Mouse (Mus musculus) lung, postnatal 10 days (tissue): ENCODE results near the gene 4930402F06Rik.

Experiments used
- DNase-seq: peaks from one replicate; pipeline ENCODE4 v3.0.0; 2021

4930402F06Rik gene

DNA sequence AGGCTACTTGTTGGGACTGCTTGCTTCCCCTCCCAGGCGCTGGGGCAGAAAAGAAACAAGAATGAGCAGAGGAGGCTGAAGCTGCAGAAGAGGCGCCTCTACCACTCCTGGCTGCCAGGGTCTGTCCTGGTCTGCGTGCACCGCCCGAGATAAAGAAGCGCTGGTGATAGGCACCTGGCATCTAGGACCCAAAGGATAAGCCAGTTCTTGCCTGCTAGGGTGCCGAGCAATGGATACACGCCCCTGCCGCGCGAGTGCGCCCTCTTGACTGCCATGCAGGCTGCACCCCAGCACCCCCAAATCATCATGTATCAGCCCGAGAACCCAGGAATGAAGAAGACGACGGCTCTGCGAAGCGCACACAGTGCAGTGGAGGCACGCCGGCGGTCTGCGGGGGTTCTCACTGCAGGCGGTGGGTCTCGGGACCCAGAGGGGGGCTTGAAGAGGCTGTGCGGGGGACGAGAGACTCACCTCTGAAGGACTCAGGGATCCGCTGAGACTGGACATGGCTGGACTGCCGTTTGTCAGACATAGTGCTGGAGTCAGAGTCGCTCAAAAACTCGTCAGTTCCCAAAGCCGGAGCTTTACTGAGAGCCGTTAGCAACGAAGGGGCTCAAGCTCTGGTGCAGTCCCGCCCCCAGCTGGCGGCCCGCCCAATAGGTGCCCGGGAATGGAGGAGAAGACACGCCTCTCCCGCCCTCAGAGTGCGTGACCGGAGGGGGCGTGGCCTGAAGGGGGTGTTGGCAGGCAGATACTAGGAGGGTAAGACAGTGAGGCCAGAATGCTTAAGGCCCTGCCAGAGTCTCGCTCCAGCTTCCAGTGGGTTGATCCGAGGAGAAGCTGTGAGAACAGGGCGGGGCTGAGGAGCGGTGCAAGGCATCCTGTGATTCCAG lies 60.3 kb downstream of the 4930402F06Rik start, which contains the start of gene Stom:
Gene Stom (minus strand): TSS at position 589 of the 893 bp plus-strand sequence.
- DNase-seq: peak; percentile 100

DNA sequence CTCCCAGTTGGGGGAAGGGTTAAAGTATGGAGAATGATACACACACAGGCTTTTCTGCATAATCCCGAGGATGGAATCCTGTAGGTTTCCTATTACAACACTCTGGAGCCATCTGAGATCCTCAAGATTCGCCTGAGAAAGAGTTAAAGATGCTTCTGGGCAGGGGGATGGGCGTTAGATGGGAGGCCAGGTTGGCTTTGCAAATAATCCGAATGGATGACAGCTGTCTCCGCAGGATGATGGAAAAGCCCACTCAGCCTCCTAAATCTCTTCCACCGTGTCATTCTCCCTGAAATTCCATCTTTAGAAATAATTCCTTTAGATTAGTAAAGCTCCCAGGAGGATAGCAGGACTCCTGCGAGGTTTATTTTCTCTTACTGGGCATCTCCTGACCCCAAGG lies 61.4 kb downstream of the 4930402F06Rik start:
- DNase-seq: no peak

DNA sequence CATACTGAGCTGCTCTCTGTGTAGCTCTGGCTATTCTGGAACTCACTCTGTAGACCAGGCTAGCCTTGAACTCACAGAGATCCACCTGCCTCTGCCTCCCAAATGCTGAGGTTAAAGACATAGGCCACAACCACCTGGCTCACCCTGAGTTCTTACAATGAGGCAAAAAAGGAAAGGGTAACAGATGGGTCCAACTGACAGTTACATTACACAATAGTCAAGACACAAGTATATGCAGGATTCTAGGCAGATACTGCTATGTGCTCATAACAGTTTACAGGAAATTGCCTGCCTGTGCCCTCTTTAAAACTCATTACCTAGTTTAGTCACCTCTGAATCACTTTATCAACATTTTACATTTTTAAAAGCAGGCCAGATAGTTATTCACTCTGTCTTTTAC lies 63.3 kb downstream of the 4930402F06Rik start:
- no peak for DNase-seq

DNA sequence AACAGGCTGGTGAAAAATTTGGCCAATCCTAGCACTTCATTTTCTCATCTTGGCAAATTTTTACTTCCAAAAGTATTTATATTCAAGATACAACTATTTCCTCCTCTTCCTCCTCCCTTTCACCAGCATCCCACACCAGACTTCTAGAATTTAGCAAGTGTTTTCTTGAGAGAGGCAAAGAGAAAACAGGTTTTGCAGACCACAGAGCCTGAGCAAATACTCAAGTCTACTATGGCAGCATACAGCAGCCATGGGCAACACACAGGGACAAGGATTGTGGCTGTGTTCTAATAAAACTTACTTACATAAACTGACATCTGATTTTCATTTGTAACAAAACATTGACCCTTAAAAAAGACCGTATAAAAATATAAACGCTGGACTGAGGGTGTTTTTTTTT lies 65.8 kb downstream of the 4930402F06Rik start:
- DNase-seq: no peak

DNA sequence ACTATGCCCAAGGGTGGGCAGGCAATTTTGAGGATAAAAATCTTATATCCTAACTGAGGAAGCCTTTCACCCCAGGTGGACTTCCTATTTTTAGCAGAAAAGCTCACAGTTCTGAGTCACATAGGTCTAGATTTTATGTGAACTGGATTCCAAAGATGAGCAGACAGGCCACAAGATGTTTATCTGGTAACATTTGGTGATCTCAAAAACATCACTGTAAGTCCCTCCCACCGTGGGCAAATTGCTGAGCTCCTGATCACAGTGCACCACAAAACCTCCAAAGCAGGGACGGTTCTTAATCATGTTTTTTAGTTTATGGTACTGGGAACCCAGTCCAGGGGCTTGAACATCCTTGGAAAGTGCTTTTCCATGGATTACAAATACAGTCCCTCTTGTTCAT lies 67.9 kb downstream of the 4930402F06Rik start:
- DNase-seq: no peak

DNA sequence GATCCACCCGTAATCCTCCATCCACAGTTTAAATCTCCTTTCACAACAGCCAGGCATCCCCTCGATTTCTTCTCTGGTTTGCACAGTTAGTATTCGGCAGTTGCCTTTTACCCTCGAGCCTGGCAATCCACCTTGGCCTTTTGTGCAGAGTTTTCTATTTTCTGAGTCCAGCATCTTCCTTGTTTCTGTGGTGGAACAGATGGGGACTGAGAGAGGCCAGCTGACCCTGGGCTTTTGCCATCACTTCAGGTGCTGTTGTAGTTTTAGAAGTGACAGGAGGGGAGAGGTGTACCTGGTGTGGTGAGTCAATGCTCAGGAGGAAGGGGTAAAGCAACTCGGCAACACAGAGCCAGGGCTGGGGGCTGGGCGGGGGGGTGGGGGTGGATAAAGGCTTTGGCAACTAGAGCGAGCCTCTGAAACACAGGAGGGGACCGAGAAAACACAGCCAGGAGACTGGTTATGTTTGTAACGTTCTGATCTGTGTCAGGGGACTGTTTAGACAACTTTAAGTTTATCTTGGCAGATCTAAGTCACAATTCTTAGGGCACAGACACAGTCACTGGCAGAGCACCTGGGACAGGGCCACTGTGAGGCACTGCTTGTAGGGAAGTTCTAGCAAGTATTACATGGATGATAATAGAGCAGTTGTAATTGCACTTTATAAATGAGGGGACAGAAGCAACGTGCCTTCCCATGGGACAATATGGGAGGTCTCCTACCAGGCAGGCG lies 68.7 kb downstream of the 4930402F06Rik start:
- DNase-seq: no peak

DNA sequence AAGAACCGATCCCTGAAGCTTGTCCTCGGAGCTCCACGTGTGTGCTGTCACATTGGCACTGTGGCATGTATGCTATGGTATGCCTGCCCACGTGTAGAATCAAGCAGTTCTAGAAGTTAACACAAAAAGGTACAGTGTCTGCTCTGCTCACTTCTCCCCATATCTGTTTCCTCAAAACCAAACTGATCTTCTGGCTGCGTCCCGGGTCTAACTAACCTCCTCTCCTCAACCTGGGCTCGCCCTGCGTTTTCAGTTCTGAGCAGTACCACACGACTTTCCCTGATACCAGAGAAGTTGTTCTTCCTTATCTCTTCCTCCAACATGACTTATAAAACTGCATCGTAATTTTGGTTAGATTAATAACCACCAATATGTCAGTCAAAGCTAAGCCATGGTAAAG lies 69.4 kb downstream of the 4930402F06Rik start:
- no peak for DNase-seq

DNA sequence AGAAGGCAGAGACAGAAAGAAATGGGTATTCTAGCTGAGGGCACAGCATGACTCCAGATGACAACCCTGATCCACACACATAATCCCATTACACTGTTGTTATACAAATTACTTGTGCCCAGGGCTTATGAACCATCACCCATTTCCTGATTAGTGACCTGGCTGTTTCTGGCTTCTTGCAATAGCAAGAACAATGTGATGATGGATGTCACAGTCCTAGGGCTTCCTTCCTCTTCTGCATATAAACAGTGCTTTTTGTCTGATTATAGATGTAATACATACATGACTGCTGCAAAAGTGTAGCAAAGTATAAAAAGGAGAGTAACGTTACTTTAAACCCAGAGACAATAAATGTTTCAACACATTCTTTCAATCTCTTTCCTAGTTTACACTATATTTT lies 70.0 kb downstream of the 4930402F06Rik start:
- peak; percentile 33 for DNase-seq

DNA sequence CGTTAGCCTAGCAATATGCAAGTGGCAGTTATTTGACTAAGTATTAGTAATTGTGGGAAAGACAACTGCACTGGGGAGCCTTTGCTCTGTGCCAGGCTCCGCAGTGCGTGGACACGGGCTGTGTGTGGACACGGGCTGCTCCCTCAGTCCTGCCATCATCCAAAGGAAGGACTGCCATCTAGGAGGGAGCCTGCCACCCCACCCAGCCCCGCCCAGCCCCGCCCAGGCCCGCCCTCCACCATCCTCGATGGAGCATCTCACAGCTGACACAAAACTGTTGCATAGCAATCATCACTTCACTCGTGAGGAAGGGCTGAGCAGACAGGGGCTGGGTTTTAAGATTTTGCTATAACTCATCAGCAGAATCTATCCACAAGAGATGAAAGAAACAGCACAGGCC lies 71.0 kb downstream of the 4930402F06Rik start:
- DNase-seq: no peak
